Mouse (Mus musculus) brain, embryonic 14.5 days (tissue): ENCODE data around the gene 1520401A03Rik.
A peak's percentile ranks its signal among the peaks of the same experiment; 100 is the strongest.

Experiments
- CTCF ChIP-seq: fragments of 200-500 bp; IDR thresholded peaks from 2 replicates; pipeline ENCODE4 v1.5.1; 2012; ENCODE audit warnings: inconsistent platforms, mild to moderate bottlenecking, moderate library complexity, borderline replicate concordance; ENCODE audit not compliant: insufficient read depth, insufficient read length; ENCODE audit errors: extremely low read depth
- POLR2A ChIP-seq: fragments of 200-500 bp; IDR thresholded peaks from 2 replicates; pipeline ENCODE4 v1.6.1; 2012; ENCODE audit warnings: mild to moderate bottlenecking, inconsistent platforms, borderline replicate concordance; ENCODE audit not compliant: poor library complexity, insufficient read depth, insufficient read length, severe bottlenecking; ENCODE audit errors: extremely low read depth

DNA sequence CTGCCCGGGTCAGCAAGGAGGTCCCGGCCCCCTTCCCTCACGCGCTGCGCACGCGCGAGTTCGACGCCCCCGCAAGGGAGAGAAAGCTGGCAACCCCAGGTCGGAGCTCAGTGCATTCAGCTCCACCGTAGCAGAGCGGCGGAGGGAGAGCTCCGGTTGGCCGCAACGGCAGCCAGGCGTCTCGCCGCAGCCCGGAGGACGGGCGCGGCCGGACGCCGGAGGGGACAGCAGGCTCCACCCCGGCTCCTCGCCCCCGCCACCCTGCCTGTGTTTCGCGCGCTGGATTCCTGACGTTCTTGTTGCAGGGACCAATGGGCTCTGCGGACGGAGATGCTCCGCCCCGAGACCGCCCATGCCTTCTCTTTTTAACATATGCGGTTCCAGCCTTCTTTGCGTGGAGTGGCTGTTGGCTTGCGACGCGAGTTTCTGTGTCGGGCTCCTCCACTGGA is 17.6 kb upstream of the 1520401A03Rik start:
- TF ChIP-seq POLR2A (peak; percentile 91), CTCF (no peak)
